In the genomic region with DNA sequence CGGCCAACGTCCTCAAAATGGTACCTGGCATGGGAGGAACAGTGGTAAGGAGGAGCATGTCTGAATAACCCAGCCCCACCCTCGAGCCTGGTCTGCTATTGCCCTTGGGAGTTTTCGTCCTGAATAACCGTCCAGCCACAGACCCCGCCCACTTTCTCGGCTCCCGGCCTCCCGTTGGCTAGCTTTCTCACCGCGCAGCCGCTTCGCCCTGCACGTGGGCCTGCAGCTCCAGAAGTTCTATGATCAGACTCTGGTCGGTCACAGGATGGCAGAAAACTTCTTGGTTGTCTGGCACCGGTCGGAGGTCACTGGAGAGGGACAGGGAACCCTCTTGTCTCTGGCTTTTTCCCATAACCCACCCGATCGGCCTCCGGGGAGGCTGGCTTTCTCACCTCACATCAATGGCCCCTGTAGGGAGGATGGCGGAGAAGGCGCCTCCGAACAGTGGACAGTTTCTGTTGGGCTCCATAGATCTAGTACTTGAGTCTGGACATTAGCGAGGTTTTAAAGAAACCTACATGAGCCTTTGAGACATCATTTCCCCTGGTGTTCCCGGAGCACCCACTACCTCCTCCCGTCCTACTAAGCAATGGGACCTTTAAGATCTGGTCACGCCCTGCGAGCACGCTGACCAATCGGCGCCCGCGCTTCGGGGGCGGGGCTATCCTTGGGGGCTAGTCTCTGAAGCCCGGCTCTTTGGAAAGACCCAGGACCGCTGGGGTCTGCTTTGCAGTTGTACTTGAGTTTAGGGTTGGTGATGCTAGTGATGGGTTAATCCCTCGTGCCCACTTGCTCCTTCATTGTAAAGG, we compare ENCODE assay signal across 8 mouse cellular contexts. TPM values are rescaled to one million over a fixed set of nuclear protein-coding genes. Genes with fewer than 3 reads are reported as not detected.
DNase-seq lines count a peak whose midpoint lies in the region; ATAC-seq and TF ChIP-seq lines count a peak whose summit lies in the region.
"Not testable (repeated sequence)": the region's sequence is repeated elsewhere in the genome, so short reads cannot be mapped to it uniquely, and the experiment has no call there.

No protein-coding gene starts in this region.

- H3K4me1 ChIP-seq in MEL (ENCODE audit: control insufficient read depth in 1 of 2, insufficient read depth in 2 of 2, low read length in 2 of 2), result peaks cover 0 to 15% of the 10 kb centered on the region in 2 experiments; a peak in 3 of 4 replicates
- H3K4me1 ChIP-seq in forebrain, postnatal 0 days (ENCODE audit: insufficient read depth); lung, embryonic 14.5 days (ENCODE audit: insufficient read depth): not testable (repeated sequence)

- H3K27ac ChIP-seq in MEL (ENCODE audit: control insufficient read depth, low read depth, low read length), result peak overlapping the region; percentile 69
- not testable (repeated sequence) for H3K27ac ChIP-seq in forebrain, postnatal 0 days (ENCODE audit: low read depth, low read length); lung, embryonic 14.5 days (ENCODE audit: low read depth)

- under 1% methylated on average over 37 of the region's 38 CpGs for WGBS in forebrain, postnatal 0 days
- WGBS in lung, embryonic 14.5 days, result under 1% methylated on average over 37 of the region's 38 CpGs

- not testable (repeated sequence) for H3K27me3 ChIP-seq in MEL (ENCODE audit: control insufficient read depth in 1 of 2, insufficient read depth in 2 of 2, low read length in 2 of 2); forebrain, postnatal 0 days (ENCODE audit: insufficient read depth, low read length); lung, embryonic 14.5 days (ENCODE audit: insufficient read depth, low read length)

- peak; percentile 94 for ATAC-seq in forebrain, postnatal 0 days
- ATAC-seq in lung, embryonic 14.5 days (ENCODE audit: insufficient read depth), result peak; percentile 93
- ATAC-seq in neutrophil, adult 5-6 weeks (ENCODE audit: extremely low read depth, insufficient number of reproducible peaks, low FRiP score, poor library complexity, severe bottlenecking), result peak; percentile 26

- TF ChIP-seq EP300 in MEL (IDR thresholded peaks at IDR 0.05; ENCODE audit: low read depth in 1 of 2, low read length in 2 of 2), result not testable (repeated sequence)

- not testable (repeated sequence) for TF ChIP-seq CTCF in MEL (IDR thresholded peaks at IDR 0.05 in 2 of 3, conservative IDR thresholded peaks at IDR 0.05 in 1 of 3; ENCODE audit: control insufficient read depth in 1 of 3, insufficient read depth in 1 of 3, low read depth in 2 of 3, low read length in 3 of 3, poor library complexity in 1 of 3, severe bottlenecking in 1 of 3); forebrain, postnatal 0 days (IDR thresholded peaks at IDR 0.05; ENCODE audit: low read depth); lung, embryonic 14.5 days (IDR thresholded peaks at IDR 0.05; ENCODE audit: low read depth)

- not testable (repeated sequence) for H3K79me2 ChIP-seq in MEL (ENCODE audit: control insufficient read depth, insufficient read depth, low read length, poor library complexity)

- peak overlapping the region; percentile 60 for H3K4me2 ChIP-seq in forebrain, postnatal 0 days (ENCODE audit: low read depth)
- H3K4me2 ChIP-seq in lung, embryonic 14.5 days, result peak overlapping the region; percentile 73

- peak; percentile 97 for DNase-seq in MEL (ENCODE audit: low read depth, low spot score)
- DNase-seq in cerebellum, adult 18-20 months, result peak; percentile 88 to 89
- peak; percentile 80 for DNase-seq in forebrain, postnatal 0 days
- peak; percentile 89 for DNase-seq in heart, postnatal 4 days
- DNase-seq in layer of hippocampus, adult 8-10 months (ENCODE audit: low spot score in 2 of 2), result peak; percentile 66 to 73
- DNase-seq in lung, embryonic 14.5 days, result peak; percentile 95
- DNase-seq in thymus, adult 18-20 months, result peak; percentile 51 to 63

- peak overlapping the region; percentile 59 for H3K9ac ChIP-seq in MEL (ENCODE audit: control insufficient read depth, low read depth, low read length, poor library complexity, severe bottlenecking)
- H3K9ac ChIP-seq in forebrain, postnatal 0 days, result peak overlapping the region; percentile 25; the same call in 1 of the 2 replicates
- peak overlapping the region; percentile 26 for H3K9ac ChIP-seq in lung, embryonic 14.5 days

- not testable (repeated sequence) for H3K9me3 ChIP-seq in MEL (replicated peaks; ENCODE audit: insufficient read depth, low read length); forebrain, postnatal 0 days (ENCODE audit: low read length); lung, embryonic 14.5 days (ENCODE audit: low read depth, low read length)

- not testable (repeated sequence) for TF ChIP-seq RAD21 in MEL (IDR thresholded peaks at IDR 0.05; ENCODE audit: low read depth, low read length)

- peak in 1 of 2 experiments; percentile 89; a peak in 3 of 4 replicates for TF ChIP-seq POLR2A in MEL (IDR thresholded peaks at IDR 0.05; ENCODE audit: control insufficient read depth in 1 of 2, insufficient read depth in 1 of 2, low read depth in 1 of 2, low read length in 2 of 2, poor library complexity in 1 of 2)

- peak overlapping the region; percentile 75 to 76 for H3K4me3 ChIP-seq in MEL (ENCODE audit: control insufficient read depth in 1 of 2, insufficient read depth in 1 of 2, low read depth in 2 of 2, low read length in 2 of 2)
- H3K4me3 ChIP-seq in forebrain, postnatal 0 days (ENCODE audit: low read depth, low read length), result peak overlapping the region; percentile 38
- peak overlapping the region; percentile 44 for H3K4me3 ChIP-seq in lung, embryonic 14.5 days (ENCODE audit: low read depth, low read length)

- not testable (repeated sequence) for H3K36me3 ChIP-seq in MEL (ENCODE audit: control insufficient read depth in 1 of 2, insufficient read depth in 2 of 2, low read length in 2 of 2); forebrain, postnatal 0 days (ENCODE audit: insufficient read depth); lung, embryonic 14.5 days (ENCODE audit: insufficient read depth)

RNA-seq across cellular contexts. Expression of a gene that starts 1.5 kb away (rescaled TPM):
- total RNA-seq in MEL (2012; rRNA removed), result 182 and 207 TPM in 2 replicates
- polyA plus RNA-seq in MEL (2012; ENCODE audit: insufficient read depth in 1 of 2, insufficient read length in 2 of 2, low read depth in 1 of 2, low replicate concordance in 2 of 2, missing spikeins in 1 of 2), result 100 to 1,000 TPM in 1 of 2 experiments, not detected in 1; 159 TPM
- 21.7 and 28.9 TPM in 2 replicates for total RNA-seq in forebrain, postnatal 0 days (2014; rRNA removed)
- polyA plus RNA-seq in forebrain, postnatal 0 days (2015; fragmentation: Nextera tagmentation; extraction: Ambion mirVana), result 23.7 and 25.6 TPM in 2 replicates
- total RNA-seq in heart, postnatal 4 days (2021), result 10 to 100 TPM; 41.0 to 44.7 TPM
- total RNA-seq in layer of hippocampus, adult 8-10 months (2022), result 10 to 100 TPM; 14.1 to 24.1 (median 15.9) TPM
- polyA plus RNA-seq in lung, embryonic 14.5 days (2014; fragmentation: Nextera tagmentation; extraction: Ambion mirVana), result 49.9 TPM in 2 replicates
- total RNA-seq in neutrophil, adult 5-6 weeks (2017), result 2.1 and 2.4 TPM in 2 replicates

RNA-seq across cellular contexts. Expression of a gene that starts 5.5 kb away (rescaled TPM):
- total RNA-seq in MEL (2012; rRNA removed), result 3.3 and 4.9 TPM in 2 replicates
- 1 to 10 TPM in 1 of 2 experiments, not detected in 1; 3.3 TPM for polyA plus RNA-seq in MEL (2012; ENCODE audit: insufficient read depth in 1 of 2, insufficient read length in 2 of 2, low read depth in 1 of 2, low replicate concordance in 2 of 2, missing spikeins in 1 of 2)
- 1.3 and 1.4 TPM in 2 replicates for total RNA-seq in forebrain, postnatal 0 days (2014; rRNA removed)
- 1.3 and 1.4 TPM in 2 replicates for polyA plus RNA-seq in forebrain, postnatal 0 days (2015; fragmentation: Nextera tagmentation; extraction: Ambion mirVana)
- 1 to 10 TPM in 1 of 2 experiments, under 1 TPM in 1; 0.91 to 1.4 TPM for total RNA-seq in heart, postnatal 4 days (2021)
- total RNA-seq in layer of hippocampus, adult 8-10 months (2022), result 1 to 10 TPM; 4.9 to 7.4 (median 5.8) TPM
- 3.9 and 4.0 TPM in 2 replicates for polyA plus RNA-seq in lung, embryonic 14.5 days (2014; fragmentation: Nextera tagmentation; extraction: Ambion mirVana)
- total RNA-seq in neutrophil, adult 5-6 weeks (2017), result 1.7 and 4.7 TPM in 2 replicates

RNA-seq across cellular contexts. Expression of a gene that starts 16.2 kb away (rescaled TPM):
- total RNA-seq in MEL (2012; rRNA removed), result 0.23 TPM in 1 of 2 replicates, not detected in the other
- under 1 TPM in 1 of 2 experiments, not detected in 1; 0.74 TPM for polyA plus RNA-seq in MEL (2012; ENCODE audit: insufficient read depth in 1 of 2, insufficient read length in 2 of 2, low read depth in 1 of 2, low replicate concordance in 2 of 2, missing spikeins in 1 of 2)
- total RNA-seq in forebrain, postnatal 0 days (2014; rRNA removed), result 12.0 and 13.8 TPM in 2 replicates
- polyA plus RNA-seq in forebrain, postnatal 0 days (2015; fragmentation: Nextera tagmentation; extraction: Ambion mirVana), result 9.6 and 17.8 TPM in 2 replicates
- total RNA-seq in heart, postnatal 4 days (2021), result 10 to 100 TPM; 32.1 to 36.8 TPM
- 10 to 100 TPM in 3 of 4 experiments, 1 to 10 TPM in 1; 9.1 to 16.5 (median 12.0) TPM for total RNA-seq in layer of hippocampus, adult 8-10 months (2022)
- polyA plus RNA-seq in lung, embryonic 14.5 days (2014; fragmentation: Nextera tagmentation; extraction: Ambion mirVana), result 21.6 and 23.9 TPM in 2 replicates
- total RNA-seq in neutrophil, adult 5-6 weeks (2017), result not detected in 2 replicates

RNA-seq across cellular contexts. Expression of a gene that starts 34.8 kb away (rescaled TPM):
- 124 and 130 TPM in 2 replicates for total RNA-seq in MEL (2012; rRNA removed)
- 100 to 1,000 TPM in 1 of 2 experiments, 10 to 100 TPM in 1; 63.5 to 149 TPM for polyA plus RNA-seq in MEL (2012; ENCODE audit: insufficient read depth in 1 of 2, insufficient read length in 2 of 2, low read depth in 1 of 2, low replicate concordance in 2 of 2, missing spikeins in 1 of 2)
- 22.9 and 29.7 TPM in 2 replicates for total RNA-seq in forebrain, postnatal 0 days (2014; rRNA removed)
- 9.8 and 14.2 TPM in 2 replicates for polyA plus RNA-seq in forebrain, postnatal 0 days (2015; fragmentation: Nextera tagmentation; extraction: Ambion mirVana)
- total RNA-seq in heart, postnatal 4 days (2021), result 10 to 100 TPM; 14.3 to 14.5 TPM
- total RNA-seq in layer of hippocampus, adult 8-10 months (2022), result 10 to 100 TPM; 25.8 to 32.2 (median 26.8) TPM
- polyA plus RNA-seq in lung, embryonic 14.5 days (2014; fragmentation: Nextera tagmentation; extraction: Ambion mirVana), result 36.8 and 43.3 TPM in 2 replicates
- 11.9 and 16.4 TPM in 2 replicates for total RNA-seq in neutrophil, adult 5-6 weeks (2017)

RNA-seq across cellular contexts. Expression of a gene that starts 42.3 kb away (rescaled TPM):
- total RNA-seq in MEL (2012; rRNA removed), result 16.0 and 19.5 TPM in 2 replicates
- polyA plus RNA-seq in MEL (2012; ENCODE audit: insufficient read depth in 1 of 2, insufficient read length in 2 of 2, low read depth in 1 of 2, low replicate concordance in 2 of 2, missing spikeins in 1 of 2), result 10 to 100 TPM in 1 of 2 experiments, not detected in 1; 59.1 TPM
- 51.0 and 63.6 TPM in 2 replicates for total RNA-seq in forebrain, postnatal 0 days (2014; rRNA removed)
- polyA plus RNA-seq in forebrain, postnatal 0 days (2015; fragmentation: Nextera tagmentation; extraction: Ambion mirVana), result 41.0 and 47.1 TPM in 2 replicates
- 10 to 100 TPM; 36.8 to 37.7 TPM for total RNA-seq in heart, postnatal 4 days (2021)
- total RNA-seq in layer of hippocampus, adult 8-10 months (2022), result 10 to 100 TPM; 39.8 to 46.9 (median 41.8) TPM
- polyA plus RNA-seq in lung, embryonic 14.5 days (2014; fragmentation: Nextera tagmentation; extraction: Ambion mirVana), result 59.3 and 63.6 TPM in 2 replicates
- 35.7 and 42.2 TPM in 2 replicates for total RNA-seq in neutrophil, adult 5-6 weeks (2017)

Comparison
In these comparisons a context has a peak if more than half of its experiments do, and no peak if none do; other contexts are left out.
1. ATAC-seq: peak in every context shown above with its lines; median percentile 94 in forebrain, postnatal 0 days; 93 in lung, embryonic 14.5 days; 26 in neutrophil, adult 5-6 weeks.